Mouse (Mus musculus): ENCODE results near the gene Dnmbp.
"Not testable (repeated sequence)": the region's sequence is repeated elsewhere in the genome, so short reads cannot be mapped to it uniquely, and the experiment has no call there.

Gene Dnmbp

DNA sequence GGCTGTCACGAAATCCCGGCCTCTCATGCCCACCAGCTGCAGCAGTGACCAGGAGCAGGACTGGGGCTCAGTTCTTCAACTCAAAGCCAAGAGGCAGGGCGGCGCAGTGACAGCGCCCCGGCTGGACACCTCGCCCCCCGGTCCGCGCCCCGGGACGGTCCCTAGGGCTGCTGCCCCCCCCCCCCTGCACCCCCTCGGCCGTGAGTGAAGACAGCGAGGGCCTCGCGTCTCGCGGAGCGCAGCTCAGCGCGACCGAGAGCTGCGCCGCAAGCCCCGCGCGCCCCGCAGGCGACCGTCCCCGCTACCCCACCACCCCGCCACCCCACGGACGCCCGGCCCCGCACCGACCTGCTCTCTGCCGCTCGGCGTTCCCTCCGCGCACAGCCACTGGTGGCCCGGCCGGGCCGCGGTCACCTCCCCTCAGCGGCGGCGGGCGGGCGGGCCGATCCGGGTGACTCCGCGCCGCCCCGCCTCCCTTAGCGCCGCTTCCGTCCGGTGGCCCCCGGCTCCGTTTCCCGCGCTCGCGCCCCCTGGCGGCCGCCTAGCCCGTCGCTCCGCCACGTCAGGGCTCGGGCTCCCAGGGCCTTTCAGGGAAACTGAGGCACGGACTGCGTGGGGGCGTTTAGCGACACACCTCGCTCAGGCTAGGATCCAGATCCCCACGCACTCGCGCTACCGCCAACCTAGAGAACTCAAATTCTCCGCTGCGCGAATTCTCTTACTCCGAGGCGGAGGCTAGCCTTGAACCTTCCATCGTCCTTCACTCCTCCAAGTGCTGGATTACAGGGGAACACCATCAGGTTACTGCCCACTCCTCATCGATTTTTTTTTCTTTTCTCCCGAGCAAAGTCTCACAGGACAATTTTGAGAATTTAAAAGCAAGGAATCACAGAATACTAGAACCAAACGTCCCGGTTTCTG, at the start of gene Dnmbp:
Gene Dnmbp (minus strand): TSS at position 423 of the 921 bp plus-strand sequence.
- DNase-seq (ENCODE audit: low read depth, low spot score), result peak; percentile 26

- no peak for DNase-seq (ENCODE audit: low read depth, low spot score)
Measured at GRCm38 (mm10) chr19:43986069-43986794, 46.2 kb upstream of the Dnmbp start, which contains the start of gene Cpn1. Cpn1 (minus strand) TSS chr19:43986556.

DNA sequence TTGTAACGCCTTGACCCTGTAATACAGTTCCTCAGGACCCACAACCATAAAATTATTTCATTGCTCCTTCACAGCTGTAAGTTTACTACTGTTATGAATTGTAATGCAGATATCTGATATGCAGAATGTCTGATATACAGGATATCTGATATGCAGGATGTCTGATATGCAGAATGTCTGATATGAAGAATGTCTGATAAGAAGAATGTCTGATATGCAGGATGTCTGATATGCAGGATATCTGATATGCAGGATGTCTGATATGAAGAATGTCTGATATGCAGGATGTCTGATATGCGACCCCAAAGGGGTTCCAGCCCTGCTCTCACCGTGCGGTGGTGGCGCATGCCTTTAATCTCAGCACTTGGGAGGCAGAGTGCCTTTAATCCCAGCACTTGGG, 42.0 kb upstream of the Dnmbp start:
- DNase-seq (ENCODE audit: low read depth, low spot score), result no peak

- DNase-seq (ENCODE audit: low read depth, low spot score), result no peak
Measured at GRCm38 (mm10) chr19:43980711-43981110, 40.7 kb upstream of the Dnmbp start.

DNA sequence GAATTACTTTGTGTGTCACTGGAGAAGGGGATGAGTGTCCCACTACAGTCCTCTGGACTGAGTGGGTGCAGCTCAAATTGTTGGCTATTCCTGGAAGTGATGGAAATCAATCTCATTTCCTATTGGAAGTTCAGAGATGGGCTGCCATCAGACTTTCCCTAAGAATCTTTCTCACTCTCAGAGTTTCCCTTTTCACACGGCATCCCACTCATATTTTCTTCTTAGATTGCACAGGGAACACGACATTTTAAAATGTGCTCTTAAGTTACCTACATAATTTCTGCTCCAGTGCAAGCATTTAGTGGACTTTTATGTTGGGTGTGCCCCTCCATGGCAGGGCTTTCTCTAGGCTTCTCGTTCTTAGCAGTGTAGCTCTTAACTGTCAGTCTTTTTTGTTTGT, 37.8 kb upstream of the Dnmbp start:
- DNase-seq (ENCODE audit: low read depth, low spot score), result no peak

- no peak for DNase-seq (ENCODE audit: low read depth, low spot score)
Measured at GRCm38 (mm10) chr19:43976661-43977060, 36.7 kb upstream of the Dnmbp start.

- DNase-seq (ENCODE audit: low read depth, low spot score), result no peak
Measured at GRCm38 (mm10) chr19:43974221-43974620, 34.2 kb upstream of the Dnmbp start.

DNA sequence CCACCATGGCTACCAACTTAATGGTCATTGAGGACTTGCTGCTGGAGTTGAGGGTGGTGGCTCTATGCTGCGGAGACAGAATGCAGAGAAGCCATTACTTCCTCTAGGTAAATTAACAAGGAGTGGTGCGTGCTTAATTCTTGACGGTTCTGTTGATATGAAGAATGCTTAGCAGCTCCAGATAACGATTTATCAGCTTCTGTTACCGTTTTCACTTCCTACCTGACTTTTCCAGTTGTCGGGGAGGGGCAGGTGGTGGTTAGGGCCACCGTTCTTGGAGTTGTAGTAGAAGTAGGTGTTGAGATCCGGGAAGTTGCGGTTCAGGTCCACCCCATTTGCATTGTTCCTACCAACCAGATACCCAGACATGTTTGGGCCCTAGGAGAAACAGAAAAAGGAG, 33.7 kb upstream of the Dnmbp start:
- DNase-seq (ENCODE audit: low read depth, low spot score), result no peak

- no peak for DNase-seq (ENCODE audit: low read depth, low spot score)
Measured at GRCm38 (mm10) chr19:43972129-43972528, 32.1 kb upstream of the Dnmbp start.

GRCm38 (mm10) chr19:43968436-43969026, 28.5 kb upstream of the Dnmbp start:
- no peak for DNase-seq (ENCODE audit: low read depth, low spot score)

GRCm38 (mm10) chr19:43966481-43966880, 26.5 kb upstream of the Dnmbp start:
- no peak for DNase-seq (ENCODE audit: low read depth, low spot score)

DNA sequence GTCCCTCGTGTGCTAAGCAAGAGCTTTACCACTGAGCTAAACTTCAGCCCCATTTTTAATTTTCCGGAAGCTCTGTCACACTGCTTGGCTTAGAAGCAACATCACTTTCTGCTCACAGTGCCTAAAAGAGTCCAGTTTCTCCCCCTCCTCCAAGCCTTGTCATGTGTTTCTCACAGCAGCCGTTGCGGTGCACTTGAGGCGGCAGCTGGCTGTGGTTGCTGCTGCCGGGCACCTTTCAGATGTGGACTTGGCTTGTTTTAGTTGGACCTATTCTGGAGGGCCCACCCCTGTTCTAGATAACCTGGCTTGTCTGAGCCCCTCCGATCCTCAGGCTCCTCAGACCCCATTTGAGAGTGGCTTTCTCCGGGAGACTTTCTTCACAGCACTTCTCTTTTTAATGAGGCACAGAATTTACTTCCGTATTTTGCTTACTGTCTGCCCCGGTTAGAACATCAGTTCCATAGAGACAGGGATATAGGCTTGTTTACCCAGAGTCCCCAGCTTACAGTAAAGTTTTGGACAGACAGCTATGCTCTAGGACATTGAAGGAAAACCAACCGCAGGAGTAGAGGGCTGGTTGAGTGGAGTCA, 25.6 kb upstream of the Dnmbp start:
- DNase-seq (ENCODE audit: low read depth, low spot score), result no peak

GRCm38 (mm10) chr19:43962795-43963194, 22.8 kb upstream of the Dnmbp start:
- no peak for DNase-seq (ENCODE audit: low read depth, low spot score)

DNA sequence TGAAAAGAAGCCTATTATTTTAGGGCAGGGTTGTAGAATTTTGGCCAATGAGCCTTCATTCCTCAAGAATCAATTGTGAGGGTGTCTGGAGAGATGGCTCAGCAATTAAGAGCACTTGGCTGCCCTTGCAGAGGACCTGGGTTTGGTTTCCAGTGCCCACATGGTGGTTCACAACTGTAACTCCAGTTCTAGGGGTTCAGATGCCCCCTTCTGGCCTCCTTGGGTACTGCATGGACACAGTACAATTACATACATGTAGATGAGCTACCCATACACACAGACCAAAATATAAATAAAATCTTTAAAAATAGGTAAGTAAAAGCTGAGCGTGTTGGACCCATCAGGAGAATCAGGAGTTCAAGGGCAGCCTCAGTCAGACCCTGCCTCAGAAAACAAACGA, 21.2 kb upstream of the Dnmbp start:
- peak; percentile 26 for DNase-seq (ENCODE audit: low read depth, low spot score)

DNA sequence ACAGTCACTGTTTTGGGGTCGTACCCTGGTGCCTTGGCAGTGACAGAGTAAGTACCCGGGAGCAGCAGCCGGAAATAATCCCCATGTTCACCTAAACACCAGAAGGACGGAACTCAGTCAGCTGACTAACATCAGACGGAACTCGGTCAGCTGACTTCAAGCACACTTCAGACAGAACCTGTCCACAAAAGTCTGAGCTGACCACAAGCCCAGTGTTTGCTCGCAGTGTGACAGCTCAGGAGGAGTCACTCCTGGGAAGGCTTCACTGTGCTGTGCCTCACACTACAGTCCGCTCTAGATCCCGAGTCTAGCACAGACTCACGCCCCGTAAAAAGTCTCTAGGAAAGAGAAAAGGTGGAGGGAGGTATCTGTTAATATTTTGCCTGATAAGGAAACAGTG, 20.0 kb upstream of the Dnmbp start:
- no peak for DNase-seq (ENCODE audit: low read depth, low spot score)

GRCm38 (mm10) chr19:43959162-43959561, 19.2 kb upstream of the Dnmbp start:
- peak; percentile 31 for DNase-seq (ENCODE audit: low read depth, low spot score)

GRCm38 (mm10) chr19:43957881-43958280, 17.9 kb upstream of the Dnmbp start:
- DNase-seq (ENCODE audit: low read depth, low spot score), result no peak

DNA sequence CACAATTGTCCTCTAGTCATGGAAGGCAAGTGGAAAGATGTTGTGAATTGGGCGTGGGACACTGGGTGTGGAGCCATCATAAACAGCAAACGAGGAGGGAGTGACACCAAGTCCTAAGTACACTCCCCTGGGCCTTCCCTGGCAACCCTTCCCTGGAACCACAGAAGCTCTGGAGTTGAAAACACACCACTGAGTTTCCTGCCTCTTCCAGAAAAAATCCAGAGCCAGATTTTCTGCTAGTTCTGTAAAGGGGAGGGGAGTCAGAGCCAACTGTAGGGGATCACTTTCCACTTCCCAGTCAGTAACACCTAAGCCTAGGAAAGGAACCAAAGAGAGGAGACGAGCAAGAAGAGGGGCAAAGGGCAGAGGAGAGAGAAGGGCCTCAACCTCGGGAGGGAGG, 17.4 kb upstream of the Dnmbp start:
- no peak for DNase-seq (ENCODE audit: low read depth, low spot score)

DNA sequence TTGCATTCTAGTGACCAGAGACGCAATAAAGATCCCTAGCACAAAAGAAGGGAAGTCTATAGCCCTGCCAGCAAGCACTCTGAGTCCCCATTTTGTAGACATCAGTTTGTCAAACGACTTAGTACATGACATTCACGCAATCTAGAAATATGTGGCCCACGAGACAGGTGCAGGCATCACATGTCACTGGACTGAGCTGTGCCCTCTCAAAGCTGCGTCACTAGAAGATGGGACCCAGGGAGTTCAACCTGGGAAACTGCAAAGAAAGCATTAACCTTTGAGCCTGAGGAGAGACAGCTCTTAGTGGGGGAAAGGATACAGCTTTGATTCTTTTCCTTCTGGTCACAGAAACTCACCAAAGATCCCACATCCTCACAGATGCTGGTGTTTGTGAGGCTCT, 15.3 kb upstream of the Dnmbp start:
- DNase-seq (ENCODE audit: low read depth, low spot score), result no peak

DNA sequence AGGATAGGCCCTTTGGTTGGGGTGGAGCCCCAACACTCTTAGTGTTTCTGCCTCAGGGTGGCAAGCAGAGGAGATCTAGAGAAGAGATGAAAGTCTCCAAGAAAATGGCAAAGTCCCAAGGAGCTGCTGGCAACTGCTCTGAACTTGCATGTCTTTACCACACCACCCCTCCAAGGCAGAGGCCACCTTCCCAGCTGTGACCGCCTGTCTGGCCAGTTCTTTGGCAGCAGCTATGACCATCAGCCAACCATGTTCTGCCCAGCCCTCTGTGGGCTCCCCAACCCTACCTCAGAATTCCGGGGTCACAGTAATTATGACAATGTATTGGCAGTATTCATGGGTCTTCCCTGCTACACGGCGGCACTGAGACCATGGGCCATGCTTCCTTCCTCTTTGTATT, 14.9 kb upstream of the Dnmbp start:
- no peak for DNase-seq (ENCODE audit: low read depth, low spot score)

- DNase-seq (ENCODE audit: low read depth, low spot score), result not testable (repeated sequence)
Measured at GRCm38 (mm10) chr19:43952936-43953335, 12.9 kb upstream of the Dnmbp start.
